ENCODE assay signal across 7 mouse cellular contexts in the genomic region with DNA sequence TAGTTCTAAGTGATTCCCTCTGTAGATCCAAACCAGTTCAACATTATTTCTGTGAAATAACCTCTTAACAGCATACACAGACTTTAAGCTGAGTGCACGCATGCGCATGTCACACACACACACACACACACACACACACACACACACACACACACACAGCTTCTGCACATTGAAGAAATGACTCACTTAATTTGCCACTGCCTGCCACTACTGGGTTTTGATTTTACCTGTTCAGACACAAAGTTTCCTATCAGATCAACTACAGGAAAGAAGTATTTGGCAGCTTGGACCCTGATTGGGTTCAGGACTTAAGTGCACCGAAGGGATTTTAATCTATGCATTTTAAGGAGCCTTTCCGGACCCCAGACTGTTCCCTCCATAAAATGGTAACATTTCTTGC. TPM values are rescaled to one million over a fixed set of nuclear protein-coding genes. Genes with fewer than 3 reads are reported as not detected.
DNase-seq lines count a peak whose midpoint lies in the region; ATAC-seq lines count a peak whose summit lies in the region.

No protein-coding gene starts in this region.

- peak overlapping the region; percentile 76 for H3K4me3 ChIP-seq in forebrain, embryonic 16.5 days (replicated peaks; ENCODE audit: low read length)
- H3K4me3 ChIP-seq in limb, embryonic 12.5 days (replicated peaks) = peak overlapping the region; percentile 66; the same call in 1 of the 2 replicates
- peak overlapping the region; percentile 63 for H3K4me3 ChIP-seq in stomach, embryonic 16.5 days (replicated peaks; ENCODE audit: low read length)

- DNase-seq in right cerebral cortex, adult 18-20 months = peak; percentile 34
- no peak for DNase-seq in right cerebral cortex, postnatal 4 days
- no peak for DNase-seq in adipocyte (ENCODE audit: low spot score)
- DNase-seq in c-Kit-positive CD71-positive TER-119-positive erythroid progenitor cells, embryonic 14.5 days (ENCODE audit: low spot score) = no peak

- H3K9me3 ChIP-seq in forebrain, embryonic 16.5 days (ENCODE audit: control insufficient read depth, low read length) = no peaks in the 10 kb centered on the region
- no peaks in the 10 kb centered on the region for H3K9me3 ChIP-seq in limb, embryonic 12.5 days
- no peaks in the 10 kb centered on the region for H3K9me3 ChIP-seq in stomach, embryonic 16.5 days (replicated peaks; ENCODE audit: control insufficient read depth, low read length)

- ATAC-seq in forebrain, embryonic 16.5 days = no peak
- ATAC-seq in limb, embryonic 12.5 days (ENCODE audit: insufficient number of reproducible peaks, insufficient read depth, low FRiP score, low TSS enrichment, low read depth) = no peak
- ATAC-seq in stomach, embryonic 16.5 days (ENCODE audit: insufficient read depth, low FRiP score) = no peak

- 52% methylated on average over 4 of the region's 4 CpGs for WGBS in forebrain, embryonic 16.5 days
- 52% methylated on average over 4 of the region's 4 CpGs for WGBS in limb, embryonic 12.5 days
- WGBS in stomach, embryonic 16.5 days = 56% methylated on average over 4 of the region's 4 CpGs

- H3K27ac ChIP-seq in forebrain, embryonic 16.5 days (ENCODE audit: low read length) = no peak overlapping the region
- H3K27ac ChIP-seq in limb, embryonic 12.5 days = no peak overlapping the region
- no peak overlapping the region for H3K27ac ChIP-seq in stomach, embryonic 16.5 days (ENCODE audit: low read length)

- H3K4me1 ChIP-seq in forebrain, embryonic 16.5 days (replicated peaks; ENCODE audit: control insufficient read depth, insufficient read depth, low read length) = peaks cover 11% of the 10 kb centered on the region
- peaks cover 28% of the 10 kb centered on the region for H3K4me1 ChIP-seq in limb, embryonic 12.5 days (replicated peaks)
- H3K4me1 ChIP-seq in stomach, embryonic 16.5 days (ENCODE audit: control insufficient read depth, insufficient read depth, low read length) = peaks cover 10% of the 10 kb centered on the region

- no peak overlapping the region; the same call in 1 of the 2 replicates for H3K9ac ChIP-seq in forebrain, embryonic 16.5 days (replicated peaks; ENCODE audit: low read depth, low read length)
- H3K9ac ChIP-seq in limb, embryonic 12.5 days (replicated peaks) = no peak overlapping the region
- peak overlapping the region; percentile 73; the same call in 1 of the 2 replicates for H3K9ac ChIP-seq in stomach, embryonic 16.5 days (ENCODE audit: low read length)

- H3K36me3 ChIP-seq in forebrain, embryonic 16.5 days (ENCODE audit: control insufficient read depth, insufficient read depth) = no peaks in the 10 kb centered on the region
- H3K36me3 ChIP-seq in limb, embryonic 12.5 days = no peaks in the 10 kb centered on the region
- H3K36me3 ChIP-seq in stomach, embryonic 16.5 days (ENCODE audit: control insufficient read depth, insufficient read depth, low read length) = no peaks in the 10 kb centered on the region

- H3K4me2 ChIP-seq in forebrain, embryonic 16.5 days (ENCODE audit: low read length) = peak overlapping the region; percentile 88
- peak overlapping the region; percentile 99 for H3K4me2 ChIP-seq in limb, embryonic 12.5 days
- peak overlapping the region; percentile 85 for H3K4me2 ChIP-seq in stomach, embryonic 16.5 days (ENCODE audit: low read depth, low read length)

- 0 out of 2 replicates have a peak, but pooled peaks cover 2% of the 10 kb centered on the region for H3K27me3 ChIP-seq in forebrain, embryonic 16.5 days (replicated peaks; ENCODE audit: control insufficient read depth, insufficient read depth, low read length)
- peaks cover 47% of the 10 kb centered on the region for H3K27me3 ChIP-seq in limb, embryonic 12.5 days
- no peaks in the 10 kb centered on the region for H3K27me3 ChIP-seq in stomach, embryonic 16.5 days (ENCODE audit: control insufficient read depth, insufficient read depth, low read length)

RNA-seq across cellular contexts. Expression of a gene that starts 2.0 kb away (rescaled TPM):
- 12.4 and 14.4 TPM in 2 replicates for polyA plus RNA-seq in forebrain, embryonic 16.5 days (2015; fragmentation: Nextera tagmentation; extraction: Ambion mirVana)
- 1.7 and 2.4 TPM in 2 replicates for polyA plus RNA-seq in limb, embryonic 12.5 days (2016; fragmentation: Nextera tagmentation; extraction: Ambion mirVana)
- 10.3 and 11.1 TPM in 2 replicates for polyA plus RNA-seq in stomach, embryonic 16.5 days (2015; fragmentation: Nextera tagmentation; extraction: Ambion mirVana)
